Mouse (Mus musculus) kidney, postnatal 0 days (tissue): ENCODE results near the gene Sec23b. TPM values are rescaled to one million over a fixed set of nuclear protein-coding genes. Genes with fewer than 3 reads are reported as not detected.

Experiments used
- ATAC-seq: fragments of 200-750 bp; cut with Nextera tagmentation; replicated peaks from 2 replicates; pipeline ENCODE4 v1.8.0; 2017; ENCODE audit warnings: low read depth, moderate number of reproducible peaks, moderate TSS enrichment, moderate library complexity; ENCODE audit not compliant: low FRiP score
- DNase-seq: peaks from one replicate; pipeline ENCODE4 v3.0.0-alpha.2; 2016; ENCODE audit warnings: low spot score
- H3K27ac ChIP-seq: fragments of 300-500 bp; sonication (generic); 2 replicates; pipeline ENCODE4 v1.5.1; 2014; ENCODE audit warnings: mild to moderate bottlenecking
- H3K27me3 ChIP-seq: fragments of 300-500 bp; sonication (generic); 2 replicates; pipeline ENCODE4 v1.6.1; 2014; ENCODE audit warnings: low read length, mixed read lengths; ENCODE audit not compliant: insufficient read depth
- H3K36me3 ChIP-seq: fragments of 300-500 bp; sonication (generic); 2 replicates; pipeline ENCODE4 v1.6.1; 2014; ENCODE audit warnings: low read length, mixed read lengths; ENCODE audit not compliant: insufficient read depth
- H3K4me1 ChIP-seq: fragments of 300-500 bp; sonication (generic); replicated peaks from 2 replicates; pipeline ENCODE4 v1.6.1; 2014; ENCODE audit warnings: antibody characterized with exemption, low read length, mixed read lengths; ENCODE audit not compliant: insufficient read depth
- H3K4me2 ChIP-seq: fragments of 300-500 bp; sonication (generic); 2 replicates; pipeline ENCODE4 v1.6.1; 2014; ENCODE audit warnings: mild to moderate bottlenecking, low read length, moderate library complexity, mixed read lengths
- H3K4me3 ChIP-seq: fragments of 300-500 bp; sonication (generic); replicated peaks from 2 replicates; pipeline ENCODE4 v1.5.1; 2014; ENCODE audit warnings: low read depth, low read length
- H3K9ac ChIP-seq: fragments of 300-500 bp; sonication (generic); 2 replicates; pipeline ENCODE4 v1.6.1; 2014; ENCODE audit warnings: low read depth, low read length
- H3K9me3 ChIP-seq: fragments of 300-500 bp; sonication (generic); replicated peaks from 2 replicates; pipeline ENCODE4 v1.6.1; 2016; ENCODE audit warnings: low read length, inconsistent platforms, mixed read lengths
- CTCF ChIP-seq: IDR thresholded peaks from 2 replicates; pipeline ENCODE4 v1.5.1; 2016; ENCODE audit warnings: antibody characterized with exemption, low read depth, mild to moderate bottlenecking, moderate library complexity
- WGBS: fragments of 180-500 bp; shearing (Covaris S2); extraction: QIAGEN DNeasy Blood & Tissue Kit; methylation state at CpG from one replicate; pipeline ENCODE4 v1.1.7; 2014; 5-methylcytosine and 5-hydroxymethylcytosine counted together
- microRNA-seq: library from miRNA; unstranded; fragments of <30 nt; microRNA quantifications from one replicate; pipeline ENCODE4, GENCODE M21; 2016
- polyA plus RNA-seq: library from polyadenylated mRNA; unstranded; fragments of >200 nt; fragmentation: Nextera tagmentation; extraction: Ambion mirVana; gene quantifications from 2 replicates; pipeline ENCODE4 v1.2.1, GENCODE M21; 2015

Sec23b gene
- polyA plus RNA-seq, 1 experiment from 2014 or later: 118 TPM

GRCm38 (mm10) chr2:144638719-144639118, 82.7 kb downstream of the Sec23b start:
- no peak overlapping the region for H3K9ac ChIP-seq
- H3K4me2 ChIP-seq: no peak overlapping the region
- no peaks in the 10 kb centered on the region for H3K9me3 ChIP-seq
- H3K27ac ChIP-seq: no peak overlapping the region
- 46% methylated on average over 4 of the region's 4 CpGs for WGBS
- peak; percentile 73 for TF ChIP-seq CTCF
- ATAC-seq (no peak), DNase-seq (peak; percentile 49)
- no peaks in the 10 kb centered on the region for H3K4me1 ChIP-seq
- no peaks in the 10 kb centered on the region for H3K36me3 ChIP-seq
- no peaks in the 10 kb centered on the region for H3K27me3 ChIP-seq
- H3K4me3 ChIP-seq: no peak overlapping the region

GRCm38 (mm10) chr2:144640101-144640500, 84.1 kb downstream of the Sec23b start:
- H3K27me3 ChIP-seq: no peaks in the 10 kb centered on the region
- no peak overlapping the region for H3K4me2 ChIP-seq
- TF ChIP-seq CTCF: no peak
- ATAC-seq (no peak), DNase-seq (no peak)
- no peak overlapping the region for H3K27ac ChIP-seq
- WGBS: 75% methylated on average over 7 of the region's 7 CpGs
- H3K9ac ChIP-seq: no peak overlapping the region
- no peaks in the 10 kb centered on the region for H3K36me3 ChIP-seq
- H3K9me3 ChIP-seq: no peaks in the 10 kb centered on the region
- H3K4me1 ChIP-seq: no peaks in the 10 kb centered on the region
- no peak overlapping the region for H3K4me3 ChIP-seq

Small RNA genes lying within 50 kb of the gene (microRNA-seq; reads per million reads assigned to microRNA genes)
- gene Gm24823: not detected

Other genes with a start within 250 kb of the Sec23b start
- gene Ovol2, start 224.1 kb upstream of the Sec23b start, polyA plus RNA-seq: 1.2 and 1.8 TPM in 2 replicates
- gene Kat14, start 187.2 kb upstream of the Sec23b start, polyA plus RNA-seq: 36.5 and 37.5 TPM in 2 replicates
- gene Pet117, start 187.2 kb upstream of the Sec23b start, polyA plus RNA-seq: 3.2 and 3.3 TPM in 2 replicates
- gene Dzank1, start 28.8 kb upstream of the Sec23b start, polyA plus RNA-seq: 1.5 and 1.7 TPM in 2 replicates
- gene Polr3f, start 28.5 kb upstream of the Sec23b start, polyA plus RNA-seq: 18.9 and 19.6 TPM in 2 replicates
- 92.7 and 94.1 TPM in 2 replicates for gene Rbbp9, start 5.4 kb upstream of the Sec23b start, polyA plus RNA-seq
- gene Smim26, start 37.8 kb downstream of the Sec23b start, polyA plus RNA-seq: 69.5 and 90.6 TPM in 2 replicates
- gene Dtd1, start 43.7 kb downstream of the Sec23b start, polyA plus RNA-seq: 55.3 and 59.9 TPM in 2 replicates